Mouse (Mus musculus): Measurements from ENCODE around the gene Sipa1l3. TPM values are rescaled to one million over a fixed set of nuclear protein-coding genes. Genes with fewer than 3 reads are reported as not detected.

The Sipa1l3 gene
- total and polyA plus RNA-seq, 3 experiments = 8.9 to 10.7 (median 9.1) TPM

DNA sequence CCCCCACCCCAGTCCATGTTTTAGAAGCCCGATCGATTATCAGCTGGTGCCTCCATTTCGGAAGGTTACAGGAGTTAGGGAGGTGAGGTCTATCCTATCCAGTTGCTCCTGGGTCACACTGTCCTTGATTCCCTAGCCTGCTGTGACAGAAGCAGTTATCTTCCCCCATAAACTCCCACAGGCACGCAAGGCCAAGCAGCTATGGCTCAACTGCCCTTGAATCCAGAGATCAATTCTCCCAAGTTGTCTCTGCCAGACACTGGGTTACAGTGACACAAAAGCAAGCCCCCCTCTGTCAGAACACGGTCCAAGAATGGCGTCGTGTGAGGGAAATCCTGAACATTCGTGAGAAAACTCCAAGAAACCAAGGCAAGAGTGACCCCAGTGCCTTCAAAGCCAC lies 163.0 kb downstream of the Sipa1l3 start:
- no peak overlapping the region for H3K4me3 ChIP-seq
- no peak for TF ChIP-seq POLR2A (IDR thresholded peaks at IDR 0.05; ENCODE audit: insufficient read depth, low read depth, low read length)
- no peak for TF ChIP-seq CTCF (IDR thresholded peaks at IDR 0.05)
- TF ChIP-seq EP300 (IDR thresholded peaks at IDR 0.05; ENCODE audit: insufficient read depth, low read depth, low read length) = no peak
- H3K9ac ChIP-seq (ENCODE audit: low read depth, low read length) = no peak overlapping the region
- DNase-seq = no peak
- H3K27me3 ChIP-seq (ENCODE audit: control insufficient read depth, insufficient read depth, low read length) = no peaks in the 10 kb centered on the region
- no peaks in the 10 kb centered on the region for H3K4me1 ChIP-seq (ENCODE audit: control insufficient read depth, insufficient read depth, low read length)
- 93% methylated on average over 8 of the region's 8 CpGs for WGBS
- no peak overlapping the region for H3K27ac ChIP-seq
- no peaks in the 10 kb centered on the region for H3K36me3 ChIP-seq (ENCODE audit: control insufficient read depth, insufficient read depth, low read length)
- intact Hi-C loops (cut with DNase I) = no loop called here
- H3K79me2 ChIP-seq (replicated peaks; ENCODE audit: control insufficient read depth, insufficient read depth, low read length) = no peaks in the 10 kb centered on the region

DNA sequence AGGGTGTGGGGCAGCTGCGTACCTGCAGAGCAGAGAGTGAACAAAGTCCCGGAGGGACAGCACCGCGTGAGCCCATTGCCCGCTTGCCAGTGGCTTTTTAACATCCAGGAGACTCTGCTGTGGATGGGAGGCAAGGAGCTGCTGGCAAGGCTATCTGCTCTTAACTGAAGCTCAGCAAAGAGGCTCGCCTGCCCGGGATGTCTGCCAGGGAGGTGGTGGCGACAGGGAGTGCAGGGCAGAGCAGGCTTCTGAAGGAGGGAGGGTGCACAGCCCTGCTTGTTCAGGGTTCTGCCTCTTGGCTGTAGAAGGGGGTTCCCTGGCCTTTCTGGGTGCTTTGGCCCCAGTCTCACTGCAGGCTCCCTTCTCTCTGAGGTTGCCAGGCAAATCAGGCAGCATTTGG lies 164.3 kb downstream of the Sipa1l3 start:
- no peak for TF ChIP-seq EP300 (IDR thresholded peaks at IDR 0.05; ENCODE audit: insufficient read depth, low read depth, low read length)
- TF ChIP-seq CTCF (IDR thresholded peaks at IDR 0.05) = peak; percentile 51
- WGBS = 65% methylated on average over 8 of the region's 8 CpGs

DNA sequence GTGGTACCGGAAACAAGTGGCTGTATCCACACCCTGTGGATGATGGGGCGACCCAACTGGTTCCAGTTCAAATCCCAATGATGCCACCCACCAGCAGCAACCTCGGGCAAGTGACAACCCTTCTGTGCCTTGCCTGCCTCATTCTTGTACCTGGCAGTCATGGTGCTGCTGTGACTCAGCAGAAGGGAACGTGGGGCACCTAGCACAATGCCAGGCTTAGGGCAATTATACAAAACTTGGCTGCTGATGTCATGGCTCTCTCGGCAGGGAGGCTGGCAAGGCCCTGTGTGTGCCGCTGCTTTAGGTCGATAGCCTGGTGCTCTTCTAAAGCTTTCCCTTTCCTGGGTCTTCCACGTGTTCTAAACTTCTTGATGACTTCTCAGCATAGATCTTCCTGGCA lies 166.2 kb downstream of the Sipa1l3 start:
- intact Hi-C loops (cut with DNase I) = no loop called here
- H3K4me3 ChIP-seq = no peak overlapping the region
- H3K36me3 ChIP-seq (ENCODE audit: control insufficient read depth, insufficient read depth, low read length) = no peaks in the 10 kb centered on the region
- H3K79me2 ChIP-seq (replicated peaks; ENCODE audit: control insufficient read depth, insufficient read depth, low read length) = no peaks in the 10 kb centered on the region
- no peak overlapping the region for H3K27ac ChIP-seq
- no peaks in the 10 kb centered on the region for H3K27me3 ChIP-seq (ENCODE audit: control insufficient read depth, insufficient read depth, low read length)
- no peaks in the 10 kb centered on the region for H3K4me1 ChIP-seq (ENCODE audit: control insufficient read depth, insufficient read depth, low read length)
- no peak for DNase-seq
- H3K9ac ChIP-seq (ENCODE audit: low read depth, low read length) = no peak overlapping the region
- WGBS = 90% methylated on average over 8 of the region's 8 CpGs
- TF ChIP-seq POLR2A (IDR thresholded peaks at IDR 0.05; ENCODE audit: insufficient read depth, low read depth, low read length) (no peak), CTCF (IDR thresholded peaks at IDR 0.05) (no peak), EP300 (IDR thresholded peaks at IDR 0.05; ENCODE audit: insufficient read depth, low read depth, low read length) (no peak)

More for the DNA sequence above, 164.3 kb downstream of the Sipa1l3 start:
- Histone ChIP-seq H3K9ac (ENCODE audit: low read depth, low read length) (no peak overlapping the region), H3K4me1 (ENCODE audit: control insufficient read depth, insufficient read depth, low read length) (no peaks in the 10 kb centered on the region), H3K27ac (no peak overlapping the region), H3K79me2 (replicated peaks; ENCODE audit: control insufficient read depth, insufficient read depth, low read length) (no peaks in the 10 kb centered on the region), H3K27me3 (ENCODE audit: control insufficient read depth, insufficient read depth, low read length) (no peaks in the 10 kb centered on the region), H3K36me3 (ENCODE audit: control insufficient read depth, insufficient read depth, low read length) (no peaks in the 10 kb centered on the region), H3K4me3 (no peak overlapping the region)
- DNase-seq = peak; percentile 57 to 70
- intact Hi-C loops (cut with DNase I) = no loop called here

DNA sequence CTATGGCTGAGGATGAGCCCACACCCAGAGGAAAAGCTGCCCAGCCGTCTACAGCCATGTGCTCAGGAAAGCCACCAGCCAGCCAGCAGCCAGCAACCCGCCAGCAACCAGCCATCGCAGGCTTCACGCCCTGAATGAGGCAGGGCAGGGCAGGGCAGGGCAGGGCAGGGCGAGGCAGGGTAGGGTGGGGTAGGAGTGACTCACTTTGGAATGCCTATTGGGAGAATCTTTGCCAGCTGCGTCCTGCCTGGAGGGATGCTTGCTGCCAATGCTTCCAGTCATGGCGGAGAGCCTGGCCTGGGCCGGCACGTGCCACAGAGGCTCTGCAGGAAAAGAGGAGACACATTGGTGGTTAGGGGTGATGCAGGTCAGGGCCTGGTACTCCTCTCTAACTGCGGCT lies 168.0 kb downstream of the Sipa1l3 start:
- H3K36me3 ChIP-seq (ENCODE audit: control insufficient read depth, insufficient read depth, low read length) = no peaks in the 10 kb centered on the region
- H3K4me3 ChIP-seq = no peak overlapping the region
- no peak for DNase-seq
- no peaks in the 10 kb centered on the region for H3K27me3 ChIP-seq (ENCODE audit: control insufficient read depth, insufficient read depth, low read length)
- WGBS = 89% methylated on average over 10 of the region's 10 CpGs
- no peaks in the 10 kb centered on the region for H3K4me1 ChIP-seq (ENCODE audit: control insufficient read depth, insufficient read depth, low read length)
- no peak overlapping the region for H3K27ac ChIP-seq
- intact Hi-C loops (cut with DNase I) = no loop called here
- H3K9ac ChIP-seq (ENCODE audit: low read depth, low read length) = no peak overlapping the region
- no peaks in the 10 kb centered on the region for H3K79me2 ChIP-seq (replicated peaks; ENCODE audit: control insufficient read depth, insufficient read depth, low read length)
- TF ChIP-seq EP300 (IDR thresholded peaks at IDR 0.05; ENCODE audit: insufficient read depth, low read depth, low read length) (no peak), CTCF (IDR thresholded peaks at IDR 0.05) (no peak), POLR2A (IDR thresholded peaks at IDR 0.05; ENCODE audit: insufficient read depth, low read depth, low read length) (no peak)

DNA sequence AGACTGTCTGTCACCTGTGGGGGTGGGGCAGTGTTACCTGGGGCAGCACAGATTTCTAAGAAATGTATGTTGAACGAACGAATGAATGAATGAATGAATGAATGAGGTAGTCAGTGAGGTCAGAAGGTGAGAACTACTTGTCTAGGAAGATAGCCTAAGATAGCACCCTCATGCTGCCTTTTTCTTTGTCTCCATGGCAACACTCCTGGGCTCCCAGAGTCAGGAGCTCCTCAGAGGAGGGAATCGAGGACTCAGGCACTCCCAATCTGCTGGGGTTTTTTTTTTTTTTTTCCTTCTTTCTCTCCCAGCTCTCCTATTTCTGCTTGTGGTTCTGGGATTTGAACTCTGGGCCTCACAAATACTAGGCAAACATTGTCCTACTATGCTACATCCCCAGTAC lies 172.2 kb downstream of the Sipa1l3 start:
- H3K9ac ChIP-seq (ENCODE audit: low read depth, low read length) = no peak overlapping the region
- H3K36me3 ChIP-seq (ENCODE audit: control insufficient read depth, insufficient read depth, low read length) = no peaks in the 10 kb centered on the region
- 83% methylated on average over 3 of the region's 3 CpGs for WGBS
- no peaks in the 10 kb centered on the region for H3K27me3 ChIP-seq (ENCODE audit: control insufficient read depth, insufficient read depth, low read length)
- H3K79me2 ChIP-seq (replicated peaks; ENCODE audit: control insufficient read depth, insufficient read depth, low read length) = no peaks in the 10 kb centered on the region
- TF ChIP-seq POLR2A (IDR thresholded peaks at IDR 0.05; ENCODE audit: insufficient read depth, low read depth, low read length) (no peak), EP300 (IDR thresholded peaks at IDR 0.05; ENCODE audit: insufficient read depth, low read depth, low read length) (no peak), CTCF (IDR thresholded peaks at IDR 0.05) (no peak)
- H3K4me3 ChIP-seq = no peak overlapping the region
- no peak for DNase-seq
- no peaks in the 10 kb centered on the region for H3K4me1 ChIP-seq (ENCODE audit: control insufficient read depth, insufficient read depth, low read length)
- intact Hi-C loops (cut with DNase I) = no loop called here
- no peak overlapping the region for H3K27ac ChIP-seq

DNA sequence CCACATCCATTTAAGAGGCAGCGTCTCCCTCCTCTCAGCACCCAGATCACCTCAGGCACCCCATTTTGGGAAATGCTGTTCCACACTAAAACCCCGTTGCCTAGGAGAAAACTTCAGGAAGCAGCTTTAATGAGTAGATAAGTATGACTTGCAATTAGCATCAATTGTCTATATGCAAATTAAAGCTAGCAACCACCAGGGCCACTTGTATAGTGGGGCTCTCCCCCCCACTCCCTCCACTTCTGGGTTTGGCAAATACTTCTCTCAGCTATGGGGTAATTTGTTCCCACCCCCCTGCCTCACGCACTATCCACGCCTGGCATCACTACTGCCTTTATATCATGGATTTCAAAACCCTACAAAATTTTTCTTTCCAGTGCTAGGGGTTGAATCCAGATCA lies 172.9 kb downstream of the Sipa1l3 start:
- no peaks in the 10 kb centered on the region for H3K79me2 ChIP-seq (replicated peaks; ENCODE audit: control insufficient read depth, insufficient read depth, low read length)
- intact Hi-C loops (cut with DNase I) = no loop called here
- TF ChIP-seq CTCF (IDR thresholded peaks at IDR 0.05) (no peak), EP300 (IDR thresholded peaks at IDR 0.05; ENCODE audit: insufficient read depth, low read depth, low read length) (no peak), POLR2A (IDR thresholded peaks at IDR 0.05; ENCODE audit: insufficient read depth, low read depth, low read length) (no peak)

More for the DNA sequence above, 172.9 kb downstream of the Sipa1l3 start:
- Histone ChIP-seq H3K36me3 (ENCODE audit: control insufficient read depth, insufficient read depth, low read length) (no peaks in the 10 kb centered on the region), H3K27ac (no peak overlapping the region), H3K4me1 (ENCODE audit: control insufficient read depth, insufficient read depth, low read length) (no peaks in the 10 kb centered on the region), H3K9ac (ENCODE audit: low read depth, low read length) (no peak overlapping the region), H3K27me3 (ENCODE audit: control insufficient read depth, insufficient read depth, low read length) (no peaks in the 10 kb centered on the region), H3K4me3 (no peak overlapping the region)
- DNase-seq = no peak
- WGBS = 91% methylated on average over 4 of the region's 4 CpGs

Measured in heart, adult 2 months (tissue).